Mouse (Mus musculus) lung, postnatal 0 days (tissue): ENCODE results near the gene Adam22. TPM values are rescaled to one million over a fixed set of nuclear protein-coding genes. Genes with fewer than 3 reads are reported as not detected.
A peak's percentile ranks its signal among the peaks of the same experiment; 100 is the strongest.

ENCODE experiments used
- ATAC-seq: fragments of 200-750 bp; cut with Nextera tagmentation; 2 replicates; pipeline ENCODE4 v1.8.0; 2017; ENCODE audit warnings: moderate library complexity
- DNase-seq: peaks from one replicate; pipeline ENCODE4 v3.0.0-alpha.2; 2016; ENCODE audit warnings: low spot score
- H3K27ac ChIP-seq: fragments of 300-500 bp; sonication (generic); 2 replicates; pipeline ENCODE4 v1.5.1; 2014; ENCODE audit warnings: antibody characterized with exemption, mild to moderate bottlenecking, low read length, mixed read lengths
- H3K27me3 ChIP-seq: fragments of 300-500 bp; sonication (generic); replicated peaks from 2 replicates; pipeline ENCODE4 v1.6.1; 2014; ENCODE audit warnings: low read length, mixed read lengths; ENCODE audit not compliant: insufficient read depth
- H3K36me3 ChIP-seq: fragments of 300-500 bp; sonication (generic); 2 replicates; pipeline ENCODE4 v1.6.1; 2014; ENCODE audit warnings: low read length, mixed read lengths; ENCODE audit not compliant: insufficient read depth
- H3K4me1 ChIP-seq: fragments of 300-500 bp; sonication (generic); 2 replicates; pipeline ENCODE4 v1.6.1; 2014; ENCODE audit warnings: antibody characterized with exemption, low read depth, low read length, mixed read lengths; ENCODE audit not compliant: insufficient read depth
- H3K4me2 ChIP-seq: fragments of 300-500 bp; sonication (generic); replicated peaks from 2 replicates; pipeline ENCODE4 v1.6.1; 2014; ENCODE audit warnings: low read depth, mild to moderate bottlenecking, low read length, moderate library complexity, mixed read lengths
- H3K4me3 ChIP-seq: fragments of 300-500 bp; sonication (generic); 2 replicates; pipeline ENCODE4 v1.5.1; 2014; ENCODE audit warnings: low read depth, low read length
- H3K9ac ChIP-seq: fragments of 300-500 bp; sonication (generic); replicated peaks from 2 replicates; pipeline ENCODE4 v1.6.1; 2014; ENCODE audit warnings: low read depth, mild to moderate bottlenecking
- H3K9me3 ChIP-seq: fragments of 300-500 bp; sonication (generic); 2 replicates; pipeline ENCODE4 v1.6.1; 2016; ENCODE audit warnings: low read length, mixed read lengths
- CTCF ChIP-seq: IDR thresholded peaks from 2 replicates; pipeline ENCODE4 v1.5.1; 2016; ENCODE audit warnings: antibody characterized with exemption, mild to moderate bottlenecking
- EP300 ChIP-seq: IDR thresholded peaks from 2 replicates; pipeline ENCODE4 v1.6.1; 2016; ENCODE audit warnings: antibody characterized with exemption, mild to moderate bottlenecking, control low read depth
- WGBS: fragments of 180-500 bp; shearing (Covaris S2); extraction: QIAGEN DNeasy Blood & Tissue Kit; methylation state at CpG from one replicate; pipeline ENCODE4 v1.1.7; 2014; 5-methylcytosine and 5-hydroxymethylcytosine counted together
- polyA plus RNA-seq: library from polyadenylated mRNA; unstranded; fragments of >200 nt; fragmentation: Nextera tagmentation; extraction: Ambion mirVana; gene quantifications from 2 replicates; pipeline ENCODE4 v1.2.1, GENCODE M21; 2015

Adam22 gene
- polyA plus RNA-seq, 1 experiment from 2014 or later, result 2.6 TPM

DNA sequence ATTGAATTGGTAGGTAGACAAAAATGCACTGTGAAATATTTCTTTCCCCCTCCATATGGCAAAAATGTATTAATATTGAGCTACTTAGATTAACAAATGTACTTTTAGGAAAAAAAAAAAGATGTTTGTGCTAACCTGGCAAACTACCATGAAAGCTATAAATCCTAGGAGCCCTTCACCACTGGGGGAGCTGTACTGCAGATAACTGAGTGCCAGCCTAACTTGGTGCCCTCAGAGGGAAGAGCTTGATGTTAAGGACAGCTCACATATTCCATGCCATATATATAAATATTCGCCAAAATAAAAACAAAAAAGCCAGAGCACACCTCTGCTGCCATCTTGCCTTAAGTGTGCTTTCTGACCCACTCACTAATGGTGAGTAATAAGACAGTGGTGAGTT, 5.6 kb downstream of the Adam22 start:
- Histone ChIP-seq H3K4me2 (no peak overlapping the region), H3K27ac (no peak overlapping the region), H3K4me1 (no peaks in the 10 kb centered on the region), H3K27me3 (no peaks in the 10 kb centered on the region), H3K4me3 (no peak overlapping the region), H3K9ac (no peak overlapping the region), H3K36me3 (no peaks in the 10 kb centered on the region), H3K9me3 (no peaks in the 10 kb centered on the region)
- DNase-seq, result peak; percentile 45
- no peak for ATAC-seq
- peak; percentile 50 for TF ChIP-seq CTCF
- no peak for TF ChIP-seq EP300
- 49% methylated on average over 1 of the region's 1 CpGs for WGBS

DNA sequence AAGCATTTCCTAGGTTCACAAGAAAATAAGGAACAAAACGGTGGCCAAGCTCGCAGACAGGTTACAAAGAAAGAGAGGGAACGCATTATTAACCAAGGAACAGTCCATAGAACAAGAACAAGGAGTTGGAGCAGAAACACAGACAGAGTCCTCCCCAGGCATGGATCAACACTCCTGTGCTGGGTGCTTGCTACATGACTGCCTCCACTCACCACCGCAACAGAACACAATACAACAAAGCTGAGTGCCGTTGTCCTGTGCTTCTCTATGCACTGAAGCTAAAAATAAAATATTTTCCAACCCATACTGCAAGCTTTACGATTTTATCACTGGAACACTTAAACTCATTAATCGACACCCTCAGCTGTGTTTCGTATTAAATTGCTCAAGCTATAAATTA, 10.3 kb downstream of the Adam22 start:
- 61% methylated on average over 8 of the region's 8 CpGs for WGBS
- Histone ChIP-seq H3K4me3 (no peak overlapping the region), H3K27ac (peak overlapping the region; percentile 47), H3K9ac (no peak overlapping the region), H3K9me3 (no peaks in the 10 kb centered on the region), H3K36me3 (no peaks in the 10 kb centered on the region), H3K4me1 (no peaks in the 10 kb centered on the region), H3K27me3 (no peaks in the 10 kb centered on the region), H3K4me2 (no peak overlapping the region)
- TF ChIP-seq CTCF, result no peak
- no peak for TF ChIP-seq EP300
- ATAC-seq (peak; percentile 61), DNase-seq (no peak)

DNA sequence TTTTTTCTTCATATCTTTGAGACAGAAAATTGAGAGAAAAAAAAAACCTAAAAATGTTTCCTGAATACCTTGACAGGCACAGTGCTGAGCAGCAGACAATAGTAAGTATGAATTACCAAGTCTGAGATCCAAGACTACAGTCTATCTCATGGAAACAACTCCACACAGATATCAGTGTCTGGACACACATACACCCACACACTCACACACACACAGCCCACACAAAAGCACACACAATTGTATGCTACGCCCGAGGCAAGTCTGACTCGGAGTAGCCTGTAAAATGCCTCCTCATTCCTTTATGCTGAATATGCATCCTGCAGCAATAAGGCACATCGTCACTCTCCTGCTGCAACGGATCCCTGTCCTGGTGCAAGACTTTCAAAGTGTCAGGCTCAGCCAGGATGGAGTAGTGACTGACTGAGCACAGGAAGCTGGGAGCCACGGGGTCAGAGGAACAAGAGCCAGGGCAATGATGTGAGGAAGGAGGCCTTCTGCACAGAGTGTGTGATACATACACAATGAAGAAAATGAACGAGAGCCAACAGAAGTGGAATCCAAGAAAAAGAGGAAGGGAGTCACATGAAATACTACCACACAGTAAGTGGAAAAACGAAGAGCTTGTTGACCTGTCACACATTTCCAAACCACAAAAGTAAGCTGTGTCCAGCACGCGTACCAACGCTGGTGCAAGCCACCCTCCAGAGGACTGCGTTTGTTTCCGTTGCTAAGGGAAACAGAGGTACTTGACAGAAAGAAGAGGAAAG, 10.9 kb downstream of the Adam22 start:
- 21% methylated on average over 13 of the region's 13 CpGs for WGBS

DNA sequence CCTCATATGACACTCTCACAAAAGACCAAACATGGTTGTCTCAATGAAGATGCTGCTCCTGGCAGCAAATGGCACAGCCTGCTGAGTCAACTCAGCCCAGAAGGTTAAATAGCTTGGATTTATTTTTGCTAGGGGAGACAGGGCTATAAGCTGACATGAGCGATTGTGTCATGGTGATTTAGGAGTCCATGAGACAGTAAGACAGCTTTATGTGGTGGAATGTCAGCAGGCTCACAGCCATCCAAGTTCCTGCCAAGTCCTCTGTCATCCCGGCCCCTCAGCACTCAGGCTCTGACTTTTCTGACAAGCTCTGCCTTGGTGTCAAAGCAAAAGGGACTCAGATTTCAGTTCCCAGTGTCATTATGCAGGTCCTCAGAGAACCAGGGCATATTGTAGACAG, 11.6 kb downstream of the Adam22 start:
- no peak for ATAC-seq
- no peak for DNase-seq
- 37% methylated on average over 2 of the region's 2 CpGs for WGBS
- Histone ChIP-seq H3K4me2 (no peak overlapping the region), H3K27ac (no peak overlapping the region), H3K27me3 (no peaks in the 10 kb centered on the region), H3K9me3 (no peaks in the 10 kb centered on the region), H3K36me3 (no peaks in the 10 kb centered on the region), H3K9ac (no peak overlapping the region), H3K4me1 (no peaks in the 10 kb centered on the region), H3K4me3 (no peak overlapping the region)
- TF ChIP-seq CTCF (no peak), EP300 (no peak)

More for the DNA sequence above, 10.9 kb downstream of the Adam22 start:
- DNase-seq (peak; percentile 91), ATAC-seq (peak; percentile 97)
- Histone ChIP-seq H3K9ac (no peak overlapping the region), H3K4me1 (no peaks in the 10 kb centered on the region), H3K4me2 (0 out of 2 replicates have a peak overlapping the region, but pooled peaks have one; percentile 17), H3K27me3 (no peaks in the 10 kb centered on the region), H3K27ac (peak overlapping the region; percentile 47), H3K4me3 (no peak overlapping the region), H3K9me3 (no peaks in the 10 kb centered on the region), H3K36me3 (no peaks in the 10 kb centered on the region)
- TF ChIP-seq EP300, result peak; percentile 56; the same call in 1 of the 2 replicates
- no peak for TF ChIP-seq CTCF

DNA sequence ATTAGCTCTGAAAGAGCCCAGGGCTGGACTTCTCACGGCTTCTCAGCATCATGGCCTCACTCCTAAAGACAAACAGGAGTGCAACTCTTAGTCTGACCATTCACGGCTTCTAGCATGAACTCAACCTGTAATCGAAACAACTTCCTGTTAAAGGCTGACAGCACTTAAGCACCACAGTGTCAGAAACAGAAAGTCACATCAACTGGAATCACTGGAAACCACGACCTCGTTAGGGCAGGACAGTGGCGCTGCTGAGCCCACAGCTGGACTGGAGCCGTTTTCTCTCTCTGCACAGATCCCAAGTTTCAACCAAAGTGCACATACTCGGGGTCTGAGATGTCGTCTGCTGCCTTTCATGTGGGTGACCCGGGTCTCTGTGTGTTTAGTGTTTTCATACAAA, 18.4 kb downstream of the Adam22 start:
- H3K9me3 ChIP-seq, result no peaks in the 10 kb centered on the region
- no peaks in the 10 kb centered on the region for H3K36me3 ChIP-seq
- H3K4me3 ChIP-seq, result no peak overlapping the region
- DNase-seq (peak; percentile 14), ATAC-seq (no peak)
- no peaks in the 10 kb centered on the region for H3K27me3 ChIP-seq
- no peak overlapping the region for H3K27ac ChIP-seq
- WGBS, result 56% methylated on average over 10 of the region's 10 CpGs
- H3K4me2 ChIP-seq, result no peak overlapping the region
- no peak overlapping the region for H3K9ac ChIP-seq
- H3K4me1 ChIP-seq, result no peaks in the 10 kb centered on the region
- TF ChIP-seq EP300 (no peak), CTCF (no peak)

DNA sequence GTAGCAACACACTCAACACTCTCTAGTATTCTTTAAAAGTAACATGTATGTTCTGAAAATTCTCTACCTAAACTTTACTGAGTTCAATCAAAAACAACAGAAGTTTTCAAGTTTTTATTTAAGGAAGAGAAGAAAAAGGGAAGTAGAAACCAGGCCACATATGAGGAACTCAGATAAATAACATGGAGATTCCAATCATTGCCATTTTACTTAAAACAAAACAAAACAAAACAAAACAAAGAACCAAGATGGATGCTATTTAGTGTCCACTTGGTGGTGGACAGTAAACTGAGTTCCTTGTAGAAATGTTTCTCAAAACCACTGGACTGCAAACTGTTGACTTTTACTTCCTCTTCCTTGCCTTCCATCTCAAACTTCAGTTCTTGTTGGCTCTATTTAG, 21.6 kb downstream of the Adam22 start:
- H3K36me3 ChIP-seq, result no peaks in the 10 kb centered on the region
- H3K4me1 ChIP-seq, result no peaks in the 10 kb centered on the region
- H3K9ac ChIP-seq, result no peak overlapping the region
- no peaks in the 10 kb centered on the region for H3K27me3 ChIP-seq
- DNase-seq, result no peak
- H3K9me3 ChIP-seq, result no peaks in the 10 kb centered on the region
- ATAC-seq, result no peak
- no peak overlapping the region for H3K4me3 ChIP-seq
- H3K27ac ChIP-seq, result no peak overlapping the region
- no peak overlapping the region for H3K4me2 ChIP-seq
- TF ChIP-seq EP300 (no peak), CTCF (no peak)
